Mouse (Mus musculus): ENCODE results near the gene Kif3a. TPM values are rescaled to one million over a fixed set of nuclear protein-coding genes. Genes with fewer than 3 reads are reported as not detected.
A peak's percentile ranks its signal among the peaks of the same experiment; 100 is the strongest.

Kif3a gene
- polyA plus RNA-seq, 1 experiment from 2014 or later, result 62.6 TPM

DNA sequence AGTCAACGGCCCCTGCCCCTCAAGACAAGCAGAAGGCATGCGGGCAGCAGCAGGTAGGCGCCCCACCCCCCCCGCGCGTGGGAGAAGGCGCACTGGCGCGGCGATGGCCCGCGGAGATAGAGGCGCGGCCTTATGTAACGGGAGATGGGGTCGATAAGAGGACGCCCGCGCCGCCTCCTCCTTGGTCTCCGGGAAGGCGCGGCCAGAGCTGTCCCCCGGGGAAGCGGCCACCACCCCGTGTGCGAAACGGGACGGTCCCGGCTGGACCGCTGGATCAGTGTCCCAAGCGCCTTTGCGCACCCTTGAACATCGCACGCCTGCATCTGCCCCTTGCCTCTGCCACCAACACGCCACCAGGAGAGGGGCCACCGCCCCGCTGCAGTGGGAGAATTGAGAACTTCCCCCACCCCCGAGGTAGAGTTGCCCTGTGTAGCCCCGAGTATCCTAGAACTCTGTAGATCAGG is 69.0 kb downstream of the Kif3a start:
- H3K27me3 ChIP-seq (replicated peaks), result peaks cover 11% of the 10 kb centered on the region; the same call in 1 of the 2 replicates
- H3K27ac ChIP-seq, result no peak overlapping the region
- peak overlapping the region; percentile 33 for H3K4me3 ChIP-seq (replicated peaks)
- H3K4me2 ChIP-seq, result peak overlapping the region; percentile 77
- WGBS, result under 1% methylated on average over 39 of the region's 40 CpGs
- peaks cover 7% of the 10 kb centered on the region for H3K4me1 ChIP-seq
- no peaks in the 10 kb centered on the region for H3K36me3 ChIP-seq
- H3K9me3 ChIP-seq, result no peaks in the 10 kb centered on the region
- H3K9ac ChIP-seq, result no peak overlapping the region
- no peak for ATAC-seq (ENCODE audit: insufficient read depth, low FRiP score, low read depth)

GRCm38 (mm10) chr11:53637046-53637802 is 70.0 kb downstream of the Kif3a start:
- Histone ChIP-seq H3K9ac (no peak overlapping the region), H3K27ac (no peak overlapping the region), H3K9me3 (no peaks in the 10 kb centered on the region), H3K36me3 (no peaks in the 10 kb centered on the region), H3K4me1 (peaks cover 7% of the 10 kb centered on the region), H3K4me3 (replicated peaks) (no peak overlapping the region), H3K4me2 (no peak overlapping the region), H3K27me3 (replicated peaks) (peaks cover 11% of the 10 kb centered on the region; the same call in 1 of the 2 replicates)
- no peak for ATAC-seq (ENCODE audit: insufficient read depth, low FRiP score, low read depth)
- WGBS, result 23% methylated on average over 21 of the region's 21 CpGs

GRCm38 (mm10) chr11:53637803-53638260 is 70.7 kb downstream of the Kif3a start:
- peaks cover 11% of the 10 kb centered on the region; the same call in 1 of the 2 replicates for H3K27me3 ChIP-seq (replicated peaks)
- H3K4me1 ChIP-seq, result peaks cover 7% of the 10 kb centered on the region
- 76% methylated on average over 10 of the region's 10 CpGs for WGBS
- H3K4me2 ChIP-seq, result no peak overlapping the region
- H3K9me3 ChIP-seq, result no peaks in the 10 kb centered on the region
- H3K4me3 ChIP-seq (replicated peaks), result no peak overlapping the region
- no peaks in the 10 kb centered on the region for H3K36me3 ChIP-seq
- no peak overlapping the region for H3K9ac ChIP-seq
- no peak overlapping the region for H3K27ac ChIP-seq
- ATAC-seq (ENCODE audit: insufficient read depth, low FRiP score, low read depth), result no peak

DNA sequence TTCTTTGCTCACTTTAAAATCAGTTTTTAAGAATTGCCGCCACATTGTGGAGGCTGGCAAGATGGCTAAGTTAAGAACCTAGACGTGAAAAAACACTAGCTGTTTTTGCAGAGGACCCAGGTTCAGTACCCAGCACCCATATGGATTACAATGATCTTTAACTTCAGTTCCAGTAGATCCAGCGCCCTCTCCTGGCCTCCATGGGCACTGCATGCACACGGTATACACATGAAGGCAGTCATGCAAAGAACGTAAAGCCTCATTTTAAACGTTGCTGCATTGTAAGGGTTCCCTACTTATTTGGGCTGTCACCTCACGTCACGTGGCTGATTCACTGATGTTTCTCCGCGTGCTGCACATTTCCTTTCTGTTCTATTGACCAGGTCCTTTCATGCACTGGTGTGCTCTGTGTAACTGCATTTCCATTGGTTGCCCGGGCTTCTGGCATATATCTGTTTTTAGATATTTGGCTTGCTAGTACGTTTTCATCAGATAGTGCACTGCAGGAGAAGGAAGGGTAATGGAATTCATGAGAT is 75.6 kb downstream of the Kif3a start:
- no peaks in the 10 kb centered on the region for H3K27me3 ChIP-seq (replicated peaks)
- H3K4me2 ChIP-seq, result no peak overlapping the region
- no peak for ATAC-seq (ENCODE audit: insufficient read depth, low FRiP score, low read depth)
- 70% methylated on average over 12 of the region's 12 CpGs for WGBS
- no peaks in the 10 kb centered on the region for H3K36me3 ChIP-seq
- H3K9me3 ChIP-seq, result no peaks in the 10 kb centered on the region
- no peaks in the 10 kb centered on the region for H3K4me1 ChIP-seq
- no peak overlapping the region for H3K27ac ChIP-seq
- no peak overlapping the region for H3K9ac ChIP-seq
- no peak overlapping the region for H3K4me3 ChIP-seq (replicated peaks)

- Histone ChIP-seq H3K36me3 (no peaks in the 10 kb centered on the region), H3K27ac (no peak overlapping the region), H3K27me3 (replicated peaks) (no peaks in the 10 kb centered on the region), H3K9me3 (no peaks in the 10 kb centered on the region), H3K9ac (no peak overlapping the region), H3K4me3 (replicated peaks) (no peak overlapping the region), H3K4me1 (no peaks in the 10 kb centered on the region), H3K4me2 (no peak overlapping the region)
- ATAC-seq (ENCODE audit: insufficient read depth, low FRiP score, low read depth), result no peak
- WGBS, result 80% methylated on average over 5 of the region's 5 CpGs
These were observed 76.8 kb downstream of the Kif3a start for GRCm38 (mm10) chr11:53644017-53644416.

DNA sequence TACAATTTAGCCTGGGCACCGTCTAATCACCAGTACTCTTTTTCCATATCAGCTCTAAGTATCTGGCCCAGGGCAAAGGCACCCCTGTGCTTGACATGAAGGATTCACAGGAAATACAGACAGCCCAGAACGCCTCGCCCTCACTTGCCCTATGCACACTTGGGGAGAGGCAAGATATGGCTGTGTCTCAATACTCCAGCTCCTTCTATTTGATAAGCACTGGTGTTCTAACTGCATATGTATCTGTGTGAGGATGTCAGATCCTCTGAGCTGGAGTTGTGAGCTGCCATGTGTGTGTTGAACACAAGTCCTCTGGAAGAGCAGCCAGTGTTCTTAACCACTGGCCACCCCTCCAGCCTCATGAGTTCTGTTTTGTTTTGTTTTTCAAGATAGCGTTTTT is 84.3 kb downstream of the Kif3a start:
- no peak overlapping the region for H3K4me3 ChIP-seq (replicated peaks)
- no peaks in the 10 kb centered on the region for H3K4me1 ChIP-seq
- no peak overlapping the region for H3K9ac ChIP-seq
- no peaks in the 10 kb centered on the region for H3K27me3 ChIP-seq (replicated peaks)
- no peak overlapping the region for H3K4me2 ChIP-seq
- H3K27ac ChIP-seq, result no peak overlapping the region
- ATAC-seq (ENCODE audit: insufficient read depth, low FRiP score, low read depth), result no peak
- WGBS, result 92% methylated on average over 4 of the region's 4 CpGs
- H3K36me3 ChIP-seq, result peaks cover 17% of the 10 kb centered on the region
- no peaks in the 10 kb centered on the region for H3K9me3 ChIP-seq

Other genes starting within 250 kb of the Kif3a start
- 17.4 and 18.1 TPM in 2 replicates for gene Zcchc10, start 242.7 kb upstream of the Kif3a start, polyA plus RNA-seq (2015; fragmentation: Nextera tagmentation; extraction: Ambion mirVana)
- gene Aff4, start 216.5 kb upstream of the Kif3a start, polyA plus RNA-seq (2015; fragmentation: Nextera tagmentation; extraction: Ambion mirVana), result 44.9 and 54.6 TPM in 2 replicates
- 1.5 and 4.1 TPM in 2 replicates for gene Leap2, start 144.2 kb upstream of the Kif3a start, polyA plus RNA-seq (2015; fragmentation: Nextera tagmentation; extraction: Ambion mirVana)
- gene Uqcrq, start 136.5 kb upstream of the Kif3a start, polyA plus RNA-seq (2015; fragmentation: Nextera tagmentation; extraction: Ambion mirVana), result 612 and 619 TPM in 2 replicates
- gene Gdf9, start 136.4 kb upstream of the Kif3a start, polyA plus RNA-seq (2015; fragmentation: Nextera tagmentation; extraction: Ambion mirVana), result 1.2 and 1.3 TPM in 2 replicates
- gene Gm10447, start 110.3 kb upstream of the Kif3a start, polyA plus RNA-seq (2015; fragmentation: Nextera tagmentation; extraction: Ambion mirVana), result 0.14 and 0.19 TPM in 2 replicates
- 1.3 and 1.6 TPM in 2 replicates for gene Shroom1, start 110.2 kb upstream of the Kif3a start, polyA plus RNA-seq (2015; fragmentation: Nextera tagmentation; extraction: Ambion mirVana)
- gene Gm9837, start 96.9 kb upstream of the Kif3a start, polyA plus RNA-seq (2015; fragmentation: Nextera tagmentation; extraction: Ambion mirVana), result not detected in 2 replicates
- gene Gm9945, start 87.2 kb upstream of the Kif3a start, polyA plus RNA-seq (2015; fragmentation: Nextera tagmentation; extraction: Ambion mirVana), result not detected in 2 replicates
- 0.85 and 2.0 TPM in 2 replicates for gene Sowaha, start 87.1 kb upstream of the Kif3a start, polyA plus RNA-seq (2015; fragmentation: Nextera tagmentation; extraction: Ambion mirVana)
- gene Sept8, start 48.1 kb upstream of the Kif3a start, polyA plus RNA-seq (2015; fragmentation: Nextera tagmentation; extraction: Ambion mirVana), result 25.3 and 25.4 TPM in 2 replicates
- 1.0 and 1.8 TPM in 2 replicates for gene Il4, start 51.3 kb downstream of the Kif3a start, polyA plus RNA-seq (2015; fragmentation: Nextera tagmentation; extraction: Ambion mirVana)
- not detected in 2 replicates for gene Il13, start 67.3 kb downstream of the Kif3a start, polyA plus RNA-seq (2015; fragmentation: Nextera tagmentation; extraction: Ambion mirVana)
- 28.9 and 29.5 TPM in 2 replicates for gene Rad50, start 139.9 kb downstream of the Kif3a start, polyA plus RNA-seq (2015; fragmentation: Nextera tagmentation; extraction: Ambion mirVana)
- not detected in 2 replicates for gene Il5, start 153.4 kb downstream of the Kif3a start, polyA plus RNA-seq (2015; fragmentation: Nextera tagmentation; extraction: Ambion mirVana)
- gene Irf1, start 202.6 kb downstream of the Kif3a start, polyA plus RNA-seq (2015; fragmentation: Nextera tagmentation; extraction: Ambion mirVana), result 27.6 and 27.9 TPM in 2 replicates
- 0.19 and 0.24 TPM in 2 replicates for gene Gm17334, start 205.8 kb downstream of the Kif3a start, polyA plus RNA-seq (2015; fragmentation: Nextera tagmentation; extraction: Ambion mirVana)

Measured in stomach, embryonic 15.5 days (tissue).